Mouse (Mus musculus) layer of hippocampus, adult 2 months (tissue): Measurements from ENCODE around the gene Plpp7. TPM values are rescaled to one million over a fixed set of nuclear protein-coding genes. Genes with fewer than 3 reads are reported as not detected.
A peak's percentile ranks its signal among the peaks of the same experiment; 100 is the strongest.

Experiments
- DNase-seq, 2 experiments: peaks; one replicate each; pipeline ENCODE4 v3.0.0; 2022; ENCODE audit warnings: low spot score in 2 of 2
- H3K27ac ChIP-seq: fragments of 200-600 bp; 2 replicates; pipeline ENCODE4 v1.8.1; 2022
- H3K4me3 ChIP-seq: fragments of 200-600 bp; 2 replicates; pipeline ENCODE4 v1.8.1; 2022; ENCODE audit warnings: mild to moderate bottlenecking
- CTCF ChIP-seq: fragments of 200-600 bp; conservative IDR thresholded peaks from 2 replicates; pipeline ENCODE4 v1.8.1; 2022; ENCODE audit warnings: antibody characterized with exemption, mild to moderate bottlenecking, moderate library complexity
- total RNA-seq, 2 experiments: library from RNA; stranded (reverse); gene quantifications; 2 replicates each; pipeline ENCODE4 v1.2.3; 2021

Plpp7 gene
- total RNA-seq, 2 experiments from 2014 or later, result 20.2 to 21.8 TPM

GRCm38 (mm10) chr2:32121150-32121549, 25.8 kb downstream of the Plpp7 start:
- Histone ChIP-seq H3K4me3 (no peak overlapping the region), H3K27ac (no peak overlapping the region)
- DNase-seq, result no peak
- no peak for TF ChIP-seq CTCF

GRCm38 (mm10) chr2:32121785-32122184, 26.5 kb downstream of the Plpp7 start:
- Histone ChIP-seq H3K4me3 (no peak overlapping the region), H3K27ac (no peak overlapping the region)
- no peak for DNase-seq
- no peak for TF ChIP-seq CTCF

GRCm38 (mm10) chr2:32127653-32128535, 32.6 kb downstream of the Plpp7 start:
- no peak overlapping the region for H3K27ac ChIP-seq
- DNase-seq, result no peak
- no peak for TF ChIP-seq CTCF

GRCm38 (mm10) chr2:32128536-32128841, 33.2 kb downstream of the Plpp7 start:
- no peak for DNase-seq
- H3K27ac ChIP-seq, result no peak overlapping the region
- TF ChIP-seq CTCF, result no peak
- H3K4me3 ChIP-seq, result no peak overlapping the region

More at GRCm38 (mm10) chr2:32127653-32128535, 32.6 kb downstream of the Plpp7 start:
- H3K4me3 ChIP-seq, result no peak overlapping the region

GRCm38 (mm10) chr2:32129383-32130074, 34.2 kb downstream of the Plpp7 start:
- Histone ChIP-seq H3K27ac (no peak overlapping the region), H3K4me3 (no peak overlapping the region)
- TF ChIP-seq CTCF, result no peak
- DNase-seq, result no peak

GRCm38 (mm10) chr2:32130435-32130834, 35.1 kb downstream of the Plpp7 start:
- peak; percentile 95 for TF ChIP-seq CTCF
- peak in 1 of 2 experiments; percentile 58 for DNase-seq
- Histone ChIP-seq H3K4me3 (no peak overlapping the region), H3K27ac (no peak overlapping the region)

GRCm38 (mm10) chr2:32131205-32131834, 36.0 kb downstream of the Plpp7 start:
- DNase-seq, result no peak
- Histone ChIP-seq H3K27ac (no peak overlapping the region), H3K4me3 (no peak overlapping the region)
- TF ChIP-seq CTCF, result no peak

GRCm38 (mm10) chr2:32131866-32132566, 36.7 kb downstream of the Plpp7 start:
- no peak for TF ChIP-seq CTCF
- no peak for DNase-seq

GRCm38 (mm10) chr2:32132567-32132992, 37.3 kb downstream of the Plpp7 start:
- no peak overlapping the region for H3K27ac ChIP-seq
- H3K4me3 ChIP-seq, result no peak overlapping the region
- no peak for TF ChIP-seq CTCF
- DNase-seq, result no peak

More at GRCm38 (mm10) chr2:32131866-32132566, 36.7 kb downstream of the Plpp7 start:
- Histone ChIP-seq H3K27ac (no peak overlapping the region), H3K4me3 (no peak overlapping the region)

GRCm38 (mm10) chr2:32134039-32134438, 38.7 kb downstream of the Plpp7 start:
- TF ChIP-seq CTCF, result peak; percentile 96
- DNase-seq, result peak; percentile 85 to 91
- no peak overlapping the region for H3K27ac ChIP-seq

GRCm38 (mm10) chr2:32137667-32138266, 42.4 kb downstream of the Plpp7 start:
- no peak for TF ChIP-seq CTCF
- H3K4me3 ChIP-seq, result peak overlapping the region; percentile 93
- peak overlapping the region; percentile 93 for H3K27ac ChIP-seq
- peak; percentile 96 to 98 for DNase-seq

More at GRCm38 (mm10) chr2:32134039-32134438, 38.7 kb downstream of the Plpp7 start:
- H3K4me3 ChIP-seq, result no peak overlapping the region

- TF ChIP-seq CTCF, result no peak
- Histone ChIP-seq H3K4me3 (no peak overlapping the region), H3K27ac (no peak overlapping the region)
- DNase-seq, result no peak
These were observed 44.0 kb downstream of the Plpp7 start for GRCm38 (mm10) chr2:32139377-32139776.
